8 mouse cellular contexts compared by ENCODE assay signal in the genomic region with DNA sequence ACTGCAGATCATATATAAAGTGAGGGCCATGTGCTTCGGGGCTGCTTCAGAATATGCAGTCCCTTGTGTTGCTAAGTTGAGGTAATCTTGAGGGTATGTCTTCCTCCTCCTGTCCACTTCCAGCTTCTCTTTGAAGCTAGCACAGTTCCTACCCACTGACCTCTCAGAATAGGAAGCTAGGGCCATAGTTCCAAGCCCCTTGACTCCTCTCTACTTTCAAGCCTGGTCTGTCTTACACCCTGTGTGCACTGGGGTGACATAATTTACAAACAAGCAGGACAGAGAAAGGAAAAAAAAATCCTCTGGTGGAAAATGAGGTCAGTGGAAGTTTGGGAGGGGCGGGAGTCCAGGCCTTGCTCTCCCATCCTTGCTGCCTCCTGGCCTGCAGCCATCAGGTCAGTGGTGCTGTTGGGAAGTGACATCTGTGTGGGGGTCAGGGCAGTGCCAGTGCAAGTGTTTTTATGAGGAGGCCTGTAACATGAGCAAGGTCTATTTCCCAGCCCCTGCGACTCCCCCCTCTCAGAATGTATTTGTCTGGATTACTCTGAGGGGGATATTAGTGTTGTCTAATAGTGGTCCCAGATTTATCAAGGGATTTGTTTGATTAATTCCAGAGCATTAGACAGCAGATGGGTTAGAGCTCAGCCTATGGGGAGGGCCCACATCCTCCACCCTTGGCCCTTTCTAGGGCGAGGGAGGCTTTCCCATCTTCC.
A peak's percentile ranks its signal among the peaks of the same experiment; 100 is the strongest.
DNase-seq lines count a peak whose midpoint lies in the region; ATAC-seq and TF ChIP-seq lines count a peak whose summit lies in the region.

No protein-coding gene starts in this region.

- WGBS in embryonic facial prominence, embryonic 14.5 days: 48% methylated on average over 4 of the region's 4 CpGs
- WGBS in hindbrain, embryonic 13.5 days: 55% methylated on average over 4 of the region's 4 CpGs

- no peak overlapping the region for H3K4me3 ChIP-seq in embryonic facial prominence, embryonic 14.5 days (ENCODE audit: low read depth, low read length)
- no peak overlapping the region for H3K4me3 ChIP-seq in hindbrain, embryonic 13.5 days
- no peak overlapping the region for H3K4me3 ChIP-seq in left cerebral cortex, adult 2 months

- no peaks in the 10 kb centered on the region for H3K27me3 ChIP-seq in embryonic facial prominence, embryonic 14.5 days (replicated peaks; ENCODE audit: control insufficient read depth, insufficient read depth, low read length)
- no peaks in the 10 kb centered on the region for H3K27me3 ChIP-seq in hindbrain, embryonic 13.5 days

- H3K36me3 ChIP-seq in embryonic facial prominence, embryonic 14.5 days (ENCODE audit: control insufficient read depth, insufficient read depth, low read length): no peaks in the 10 kb centered on the region
- H3K36me3 ChIP-seq in hindbrain, embryonic 13.5 days: no peaks in the 10 kb centered on the region

- intact Hi-C loops in left cerebral cortex, adult 2 months (cut with DNase I): no loop called here

- no peak overlapping the region for H3K27ac ChIP-seq in embryonic facial prominence, embryonic 14.5 days (replicated peaks; ENCODE audit: low read depth, low read length)
- H3K27ac ChIP-seq in hindbrain, embryonic 13.5 days: no peak overlapping the region
- no peak overlapping the region for H3K27ac ChIP-seq in left cerebral cortex, adult 2 months

- H3K4me1 ChIP-seq in embryonic facial prominence, embryonic 14.5 days (ENCODE audit: control insufficient read depth, insufficient read depth, low read length): no peaks in the 10 kb centered on the region
- peaks cover 23% of the 10 kb centered on the region for H3K4me1 ChIP-seq in hindbrain, embryonic 13.5 days (replicated peaks)

- ATAC-seq in embryonic facial prominence, embryonic 14.5 days (ENCODE audit: low read depth): peak; percentile 71
- peak; percentile 54 for ATAC-seq in hindbrain, embryonic 13.5 days (ENCODE audit: low FRiP score)
- ATAC-seq in CD4-positive, CD25-positive, alpha-beta regulatory T cell, adult 4 months: no peak

- peak; percentile 22 for DNase-seq in lung, postnatal 10 days
- no peak for DNase-seq in lung, postnatal 14 days
- DNase-seq in embryonic facial prominence, embryonic 14.5 days (ENCODE audit: low spot score): peak; percentile 41
- DNase-seq in retina, postnatal 7 days (ENCODE audit: low read depth, low spot score): peak; percentile 78
- no peak for DNase-seq in left cerebral cortex, adult 2 months (ENCODE audit: extremely low spot score in 1 of 2, low spot score in 2 of 2)
- DNase-seq in spleen, postnatal 14 days (ENCODE audit: low spot score in 2 of 2): no peak

- no peak for TF ChIP-seq CTCF in left cerebral cortex, adult 2 months (IDR thresholded peaks at IDR 0.05)

- no peak overlapping the region for H3K4me2 ChIP-seq in embryonic facial prominence, embryonic 14.5 days (ENCODE audit: low read depth, low read length)
- no peak overlapping the region for H3K4me2 ChIP-seq in hindbrain, embryonic 13.5 days

- no peak overlapping the region for H3K9ac ChIP-seq in embryonic facial prominence, embryonic 14.5 days (ENCODE audit: low read depth, low read length)
- 0 out of 2 replicates have a peak overlapping the region, but pooled peaks have one; percentile 8 for H3K9ac ChIP-seq in hindbrain, embryonic 13.5 days

- H3K9me3 ChIP-seq in embryonic facial prominence, embryonic 14.5 days (ENCODE audit: control insufficient read depth, low read length): no peaks in the 10 kb centered on the region
- no peaks in the 10 kb centered on the region for H3K9me3 ChIP-seq in hindbrain, embryonic 13.5 days

Comparison
In these comparisons a context has a peak if more than half of its experiments do, and no peak if none do; other contexts are left out.
1. DNase-seq: peak in lung, postnatal 10 days (single experiment), embryonic facial prominence, embryonic 14.5 days (single experiment) and retina, postnatal 7 days (single experiment); none in lung, postnatal 14 days (single experiment), left cerebral cortex, adult 2 months (0 of 2) and spleen, postnatal 14 days (0 of 2).